Mouse (Mus musculus) CD4-positive, CD25-positive, alpha-beta regulatory T cell, adult 2 months (primary cell): ENCODE results near the gene Nudc.
"Not testable (repeated sequence)": the region's sequence is repeated elsewhere in the genome, so short reads cannot be mapped to it uniquely, and the experiment has no call there.

Source experiments
- DNase-seq: peaks from one replicate; pipeline ENCODE4 v3.0.0-alpha.2; 2012; ENCODE audit warnings: low read depth, low spot score

Gene Nudc

GRCm38 (mm10) chr4:133536652-133537051, 9.1 kb downstream of the Nudc start:
- no peak for DNase-seq

- no peak for DNase-seq
Observed at GRCm38 (mm10) chr4:133536081-133536480, 9.7 kb downstream of the Nudc start.

GRCm38 (mm10) chr4:133532777-133533176, 13.0 kb downstream of the Nudc start:
- DNase-seq: no peak

GRCm38 (mm10) chr4:133527788-133528187, 18.0 kb downstream of the Nudc start:
- DNase-seq: no peak

GRCm38 (mm10) chr4:133521502-133521901, 24.3 kb downstream of the Nudc start:
- DNase-seq: no peak

- peak; percentile 19 for DNase-seq
Observed at GRCm38 (mm10) chr4:133519369-133519665, 26.5 kb downstream of the Nudc start.

- DNase-seq: peak; percentile 37
Observed at GRCm38 (mm10) chr4:133518601-133519368, 27.0 kb downstream of the Nudc start, which contains the start of gene Kdf1. Gene Kdf1 (plus strand): TSS chr4:133518963.

- peak; percentile 81 for DNase-seq
Observed at GRCm38 (mm10) chr4:133512972-133513371, 32.8 kb downstream of the Nudc start.

GRCm38 (mm10) chr4:133512511-133512910, 33.3 kb downstream of the Nudc start:
- not testable (repeated sequence) for DNase-seq

GRCm38 (mm10) chr4:133511050-133511449, 34.7 kb downstream of the Nudc start:
- no peak for DNase-seq

GRCm38 (mm10) chr4:133508990-133509389, 36.8 kb downstream of the Nudc start:
- no peak for DNase-seq

- DNase-seq: peak; percentile 23
Observed at GRCm38 (mm10) chr4:133506573-133506972, 39.2 kb downstream of the Nudc start.

GRCm38 (mm10) chr4:133504755-133505485, 40.9 kb downstream of the Nudc start:
- DNase-seq: no peak

- no peak for DNase-seq
Observed at GRCm38 (mm10) chr4:133504300-133504699, 41.5 kb downstream of the Nudc start.

- DNase-seq: no peak
Observed at GRCm38 (mm10) chr4:133501514-133501913, 44.3 kb downstream of the Nudc start.

GRCm38 (mm10) chr4:133498160-133498724, 47.6 kb downstream of the Nudc start, which contains the start of gene Trnp1:
Gene Trnp1 (minus strand): TSS chr4:133498550.
- peak; percentile 81 for DNase-seq

- DNase-seq: peak; percentile 54
Observed at GRCm38 (mm10) chr4:133497461-133498159, 48.2 kb downstream of the Nudc start.

- no peak for DNase-seq
Observed at GRCm38 (mm10) chr4:133496738-133497445, 48.9 kb downstream of the Nudc start.

- DNase-seq: peak; percentile 35
Observed at GRCm38 (mm10) chr4:133495711-133496110, 50.1 kb downstream of the Nudc start.

- no peak for DNase-seq
Observed at GRCm38 (mm10) chr4:133494867-133495266, 50.9 kb downstream of the Nudc start.

GRCm38 (mm10) chr4:133494432-133494831, 51.4 kb downstream of the Nudc start:
- peak; percentile 95 for DNase-seq
